Mouse (Mus musculus) 3134 (cell line): ENCODE results near the gene Necab2.

Source experiments
- DNase-seq: peaks from one replicate; pipeline ENCODE4 v3.0.0-alpha.2; 2011; ENCODE audit warnings: low spot score; ENCODE audit not compliant: insufficient read length; ENCODE audit errors: extremely low read depth

Gene Necab2

DNA sequence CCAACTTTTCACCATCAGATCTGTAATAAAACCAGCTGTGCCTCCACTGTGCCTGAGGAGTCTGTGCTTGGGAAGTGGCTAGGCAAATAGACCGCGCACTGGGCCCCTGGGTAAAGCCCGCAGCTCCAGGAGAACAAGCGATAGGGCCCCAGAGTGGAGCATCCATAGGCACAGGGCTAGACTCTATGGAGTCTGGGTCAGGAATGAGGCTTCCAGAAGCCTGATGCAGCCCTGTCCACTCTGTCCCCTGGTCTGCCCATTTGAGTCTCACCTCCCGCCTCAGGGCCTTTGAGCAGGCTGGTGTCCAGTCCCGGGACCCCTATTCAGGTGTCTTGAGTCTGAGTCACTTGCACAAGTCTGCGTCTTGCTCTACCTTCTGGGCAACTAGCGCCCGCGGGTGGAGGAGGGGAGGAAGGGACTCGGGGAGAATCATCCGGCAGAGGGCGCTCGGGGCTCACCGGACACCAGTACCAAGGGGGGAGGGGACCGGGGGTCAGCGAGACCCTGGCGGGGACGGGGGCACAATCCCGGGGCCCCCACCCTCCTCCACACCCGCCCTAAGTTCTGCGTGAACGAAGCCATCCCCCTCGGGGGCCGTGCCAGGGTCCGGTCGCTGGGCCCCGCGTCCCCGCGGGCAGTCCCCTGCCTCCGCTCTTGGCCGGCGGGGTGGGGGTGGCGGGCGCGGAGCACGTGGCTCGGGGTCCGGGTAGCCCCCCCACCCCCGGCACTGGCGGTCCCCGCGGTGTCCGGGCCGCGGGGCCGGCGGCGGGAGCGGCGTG, at the start of gene Necab2:
Gene Necab2, plus strand, starts transcription at position 509 of the 779 bp plus-strand sequence.
- no peak for DNase-seq

DNA sequence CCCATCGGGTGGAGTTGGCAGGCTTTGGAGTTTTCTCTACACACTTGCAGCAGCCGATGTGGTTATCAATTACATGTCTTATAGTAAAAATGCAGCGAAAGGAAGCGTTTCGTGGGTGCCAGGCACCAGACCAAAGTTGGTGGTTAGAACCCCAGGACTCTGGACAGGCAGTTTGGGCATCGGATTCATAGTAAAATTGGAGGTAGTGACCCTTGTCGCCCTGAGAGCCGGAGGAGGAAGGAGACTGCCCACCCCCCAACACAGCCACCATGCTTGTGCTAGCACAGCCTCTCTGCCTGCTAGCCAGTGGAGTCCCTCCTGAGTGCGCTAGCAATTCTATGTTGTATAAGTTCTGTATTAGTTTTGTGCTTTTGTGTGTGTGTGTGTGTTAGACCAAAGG, 48.0 kb upstream of the Necab2 start:
- DNase-seq: no peak

DNA sequence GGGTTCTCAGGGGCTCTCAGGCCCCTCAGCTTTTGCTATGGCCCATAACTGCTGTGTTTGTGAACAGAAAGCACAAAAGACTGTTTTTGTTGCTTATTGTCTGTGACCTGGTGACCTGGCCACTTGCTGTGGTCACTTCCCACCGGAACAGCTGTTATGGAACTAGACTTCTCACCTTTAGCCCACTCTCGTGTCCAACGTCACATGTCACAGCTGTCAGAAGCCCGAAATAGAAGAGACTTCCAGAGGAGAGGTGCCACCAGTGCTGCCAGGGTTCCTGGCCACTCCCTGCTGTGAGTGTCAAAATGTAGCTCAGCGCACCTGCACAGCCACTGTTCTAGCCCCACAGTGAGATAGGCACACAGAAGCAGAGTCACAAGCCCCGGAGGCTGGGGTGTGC, 47.3 kb upstream of the Necab2 start:
- no peak for DNase-seq

- no peak for DNase-seq
Observed at GRCm38 (mm10) chr8:119400122-119400671, 46.3 kb upstream of the Necab2 start.

GRCm38 (mm10) chr8:119400904-119401303, 45.6 kb upstream of the Necab2 start:
- DNase-seq: no peak

DNA sequence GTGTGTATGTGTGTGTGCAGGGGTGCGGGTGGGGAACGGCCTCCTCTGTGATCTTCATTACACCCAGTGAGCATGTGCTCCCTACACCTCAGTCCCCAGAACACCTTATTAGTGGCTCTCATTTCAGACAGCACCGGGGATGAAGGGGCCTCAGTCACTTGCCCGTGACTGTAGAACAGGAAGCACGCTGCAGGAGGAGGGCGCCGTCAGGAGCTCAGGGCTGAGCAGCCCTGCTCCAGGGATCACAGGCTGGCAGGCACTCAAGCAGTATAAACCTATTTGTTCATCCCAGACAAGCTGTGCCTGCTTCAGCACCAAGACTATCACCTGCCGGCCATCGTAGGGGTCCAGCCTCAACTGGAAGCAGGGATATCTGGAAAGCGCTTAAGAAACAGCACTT, 42.6 kb upstream of the Necab2 start:
- DNase-seq: no peak

- DNase-seq: no peak
Observed at GRCm38 (mm10) chr8:119404648-119405047, 41.9 kb upstream of the Necab2 start.

DNA sequence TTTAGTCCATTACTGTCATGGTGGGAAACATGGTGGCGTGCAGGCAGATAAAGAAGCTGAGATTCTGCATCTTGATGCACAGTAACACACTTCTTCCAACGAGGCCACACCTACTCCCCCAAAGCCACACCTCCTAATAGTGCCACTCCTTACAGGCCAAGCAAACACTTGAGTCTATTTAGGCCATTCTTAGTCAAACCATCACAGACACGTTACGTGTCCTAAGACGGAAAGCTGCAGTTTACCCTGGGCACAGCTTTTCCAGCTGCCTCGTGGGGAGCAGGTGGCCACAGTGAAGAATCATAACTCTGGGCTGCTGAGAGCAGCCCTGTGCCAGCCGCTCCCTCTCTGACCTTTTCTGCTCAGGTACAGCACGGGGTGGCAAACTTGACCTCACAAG, 38.2 kb upstream of the Necab2 start:
- DNase-seq: no peak

DNA sequence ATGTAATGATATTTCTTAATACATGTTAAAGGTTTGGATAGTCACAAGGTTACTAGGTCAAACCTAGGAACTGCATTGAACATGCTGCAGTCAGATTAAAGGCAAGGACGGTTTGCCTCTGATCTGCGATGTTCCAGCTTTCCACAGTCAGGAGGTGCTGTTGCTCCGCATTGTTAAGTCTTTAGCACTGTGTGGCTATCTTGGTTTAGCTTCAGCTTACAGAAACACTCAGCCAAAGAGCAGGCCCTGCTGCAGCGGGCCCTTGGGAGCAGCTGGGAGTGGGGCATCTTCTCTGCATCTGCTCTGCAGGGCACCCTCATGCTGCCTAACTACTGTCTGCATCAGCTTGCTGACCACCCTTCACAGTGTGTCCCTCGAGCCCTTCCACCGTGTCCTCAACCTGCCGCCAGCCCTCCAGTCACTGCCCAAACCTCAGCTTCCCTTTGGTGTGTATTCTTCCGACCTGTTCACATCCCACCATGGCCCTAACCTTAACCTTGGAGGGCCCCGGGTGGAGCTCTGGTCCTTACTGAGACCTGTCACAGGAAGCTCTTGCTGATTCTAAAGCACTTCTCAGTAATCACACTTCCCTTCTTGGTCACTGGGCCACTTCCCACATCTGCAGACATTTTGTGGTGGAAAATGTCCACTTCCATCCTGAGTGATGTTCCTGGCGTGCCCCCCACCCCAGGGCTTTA, 34.3 kb upstream of the Necab2 start:
- peak; percentile 34 for DNase-seq

- peak; percentile 60 for DNase-seq
Observed at GRCm38 (mm10) chr8:119412735-119413498, 33.6 kb upstream of the Necab2 start.

- no peak for DNase-seq
Observed at GRCm38 (mm10) chr8:119413605-119414004, 32.9 kb upstream of the Necab2 start.

- no peak for DNase-seq
Observed at GRCm38 (mm10) chr8:119420318-119420717, 26.2 kb upstream of the Necab2 start.

GRCm38 (mm10) chr8:119421603-119422122, 24.9 kb upstream of the Necab2 start:
- no peak for DNase-seq

DNA sequence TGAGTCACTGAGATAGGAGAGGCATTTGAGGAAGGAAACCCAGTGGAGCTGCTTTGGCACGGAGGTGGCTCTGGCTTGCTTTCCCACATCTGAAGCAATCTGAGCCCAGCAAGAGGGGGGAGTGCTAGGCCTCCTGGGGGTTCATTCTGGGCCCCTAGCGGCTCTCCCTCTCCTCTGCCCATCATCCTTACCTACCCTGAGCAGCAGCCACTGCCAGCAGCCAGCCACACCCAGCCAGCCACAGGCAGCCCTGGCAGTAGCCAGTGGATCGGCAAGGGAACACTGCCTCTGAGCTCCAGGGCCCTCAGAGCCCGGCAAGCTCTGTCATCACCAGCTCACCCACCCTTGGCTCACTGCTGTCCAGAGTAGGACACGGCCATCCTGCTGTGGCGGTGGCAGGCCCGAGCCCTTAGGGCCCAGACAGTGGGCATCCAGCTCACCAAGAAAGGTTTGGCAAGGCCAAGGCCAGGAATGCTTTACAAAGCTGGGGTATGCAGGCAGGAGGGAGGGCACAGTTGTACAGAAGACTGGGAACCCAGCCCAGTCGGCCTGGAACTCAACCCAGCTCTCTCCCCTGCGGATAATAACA, 24.3 kb upstream of the Necab2 start:
- DNase-seq: peak; percentile 88

DNA sequence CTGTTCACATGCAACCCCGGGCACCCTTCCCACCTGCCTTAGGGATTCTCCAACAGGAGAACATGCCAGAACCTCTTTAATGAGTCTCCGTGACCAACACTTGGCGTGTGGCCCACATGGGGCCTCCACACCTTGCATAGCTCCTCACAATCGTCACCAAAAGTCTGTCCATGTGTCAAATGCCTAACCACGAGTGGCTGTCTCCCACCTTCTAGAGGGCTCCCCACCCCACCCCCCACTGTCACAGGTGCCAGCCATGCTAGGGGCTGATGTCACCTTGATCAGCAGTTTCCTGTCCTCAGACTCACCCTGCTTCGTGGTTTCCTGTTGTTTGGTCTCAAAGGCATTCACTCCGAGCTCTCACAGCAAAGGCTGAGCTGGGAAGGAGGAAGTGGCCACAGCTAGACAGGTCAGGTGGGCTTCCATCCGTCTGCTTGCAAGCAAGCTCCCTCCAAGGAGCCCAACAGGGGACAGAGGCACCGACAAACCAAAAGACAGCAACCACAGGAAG, 22.8 kb upstream of the Necab2 start:
- peak; percentile 80 for DNase-seq

GRCm38 (mm10) chr8:119424199-119424733, 22.3 kb upstream of the Necab2 start:
- no peak for DNase-seq

- no peak for DNase-seq
Observed at GRCm38 (mm10) chr8:119424740-119425139, 21.8 kb upstream of the Necab2 start.

DNA sequence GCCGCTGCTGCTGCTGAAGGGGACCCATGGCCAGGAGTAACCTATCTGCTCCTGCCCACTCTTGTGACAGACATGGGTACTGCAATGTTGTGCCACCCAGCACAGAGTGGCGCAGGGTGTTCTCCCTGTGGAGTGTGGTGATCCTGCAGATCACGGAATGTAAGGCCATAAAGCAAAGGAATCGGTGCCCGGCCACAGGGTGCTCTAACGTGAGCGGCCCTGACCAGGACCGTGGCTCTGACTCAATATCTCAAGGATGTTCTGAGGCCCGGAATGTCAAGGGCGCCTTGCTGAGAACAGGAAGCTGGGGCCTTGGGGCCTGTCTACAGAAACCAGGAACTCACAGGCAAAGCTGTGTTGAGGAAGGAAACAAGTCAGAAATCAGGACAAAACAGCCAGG, 21.0 kb upstream of the Necab2 start:
- no peak for DNase-seq

- DNase-seq: no peak
Observed at GRCm38 (mm10) chr8:119426069-119426735, 20.3 kb upstream of the Necab2 start.
